Mouse (Mus musculus) megakaryocyte-erythroid progenitor cell, adult 5 weeks (primary cell): ENCODE measurements around the gene Olfr49. TPM values are rescaled to one million over a fixed set of nuclear protein-coding genes. Genes with fewer than 3 reads are reported as not detected.

Experiments
- polyA plus RNA-seq: library from polyadenylated mRNA; stranded (reverse); fragments of >175 nt; gene quantifications from 2 replicates; pipeline ENCODE4 v1.2.3, GENCODE M21; 2012

Olfr49 gene
- polyA plus RNA-seq: 0.06 TPM in 1 of 2 replicates, not detected in the other

DNA sequence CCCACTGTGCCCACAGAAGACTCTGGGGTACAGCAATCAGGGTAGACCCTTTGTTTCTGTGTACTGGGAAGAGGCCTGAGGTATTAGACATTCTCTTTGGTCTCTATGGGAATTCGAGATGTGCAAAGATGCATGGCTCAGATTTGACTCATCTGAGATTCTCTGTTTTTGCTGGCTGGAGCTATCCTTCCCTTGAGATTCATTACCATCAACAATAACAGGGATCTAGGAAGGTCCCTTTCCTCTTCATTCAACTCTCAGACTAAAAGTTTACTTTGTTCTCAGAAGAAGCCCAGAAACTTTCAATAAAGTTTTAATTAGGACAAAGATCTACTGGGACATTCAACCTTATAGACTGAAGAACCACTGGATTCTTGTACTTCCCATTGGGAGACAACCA, at the start of gene Olfr49:
TSS of gene Olfr49 (minus strand) at position 101 of the 400 bp plus-strand sequence.

GRCm38 (mm10) chr14:54253741-54254291, 30.9 kb downstream of the Olfr49 start, which contains the start of the genes Dad1 and Abhd4:
Gene Dad1, minus strand, starts transcription at chr14:54254104.
Gene Abhd4, plus strand, starts transcription at chr14:54254188.

Other genes with a start within 250 kb of the Olfr49 start
- gene Dad1, start 30.8 kb downstream of the Olfr49 start, polyA plus RNA-seq: 28.4 and 31.7 TPM in 2 replicates
- gene Abhd4, start 30.8 kb downstream of the Olfr49 start, polyA plus RNA-seq: 13.6 and 14.0 TPM in 2 replicates
- gene Oxa1l, start 75.9 kb upstream of the Olfr49 start, polyA plus RNA-seq: 109 and 115 TPM in 2 replicates
- 2.2 and 3.1 TPM in 2 replicates for gene Slc7a7, start 132.8 kb upstream of the Olfr49 start, polyA plus RNA-seq
- gene Mrpl52, start 142.0 kb upstream of the Olfr49 start, polyA plus RNA-seq: 960 and 1,112 TPM in 2 replicates
- 20.3 and 22.5 TPM in 2 replicates for gene Mmp14, start 146.7 kb upstream of the Olfr49 start, polyA plus RNA-seq
- 296 and 301 TPM in 2 replicates for gene Lrp10, start 179.2 kb upstream of the Olfr49 start, polyA plus RNA-seq
- gene Rem2, start 191.2 kb upstream of the Olfr49 start, polyA plus RNA-seq: 3.4 and 4.2 TPM in 2 replicates
- 273 and 283 TPM in 2 replicates for gene Prmt5, start 232.6 kb upstream of the Olfr49 start, polyA plus RNA-seq